17 mouse cellular contexts compared by ENCODE assay signal in the genomic region with DNA sequence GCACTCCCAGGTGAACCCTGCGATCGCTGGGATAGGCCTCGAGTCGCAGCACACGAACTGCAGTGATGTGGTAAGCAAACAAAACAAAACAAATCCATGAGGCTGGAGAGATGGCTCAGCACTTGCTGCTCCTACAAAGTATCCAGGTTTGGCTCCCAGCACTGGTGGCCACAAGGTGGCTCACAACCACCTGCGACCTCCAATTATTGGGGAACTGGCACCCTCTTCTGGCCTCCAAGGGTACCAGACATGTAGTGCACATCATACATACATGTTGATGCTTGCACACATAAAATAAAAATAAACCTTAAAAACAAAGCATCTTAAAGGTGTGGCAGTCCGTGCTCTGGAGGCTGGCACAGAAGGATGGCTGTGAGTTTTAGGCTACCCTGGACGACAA.
DNase-seq lines count a peak whose midpoint lies in the region; ATAC-seq and TF ChIP-seq lines count a peak whose summit lies in the region.
"Had no signal": no experiment of that assay in that cellular context is flagged by ENCODE, and none has a peak within 500 bp of the region (broad histone marks: within the 10 kb centered on the region; RNA-seq: fewer than 3 reads in every experiment).

No protein-coding gene starts in this region.

- no peak for ATAC-seq in midbrain, postnatal 0 days (ENCODE audit: low FRiP score)
- ATAC-seq in midbrain, embryonic 15.5 days (replicated peaks): no peak
- ATAC-seq in embryonic facial prominence, embryonic 11.5 days (replicated peaks; ENCODE audit: insufficient number of reproducible peaks, low FRiP score, low TSS enrichment, low read depth): no peak
- ATAC-seq: midbrain, embryonic 13.5 days had no signal

- no peaks in the 10 kb centered on the region for H3K36me3 ChIP-seq in midbrain, postnatal 0 days (ENCODE audit: insufficient read depth, low read length)
- H3K36me3 ChIP-seq in midbrain, embryonic 15.5 days (replicated peaks): no peaks in the 10 kb centered on the region
- H3K36me3 ChIP-seq in embryonic facial prominence, embryonic 11.5 days (replicated peaks; ENCODE audit: control insufficient read depth, insufficient read depth, low read depth, low read length): no peaks in the 10 kb centered on the region
- H3K36me3 ChIP-seq: embryonic facial prominence, embryonic 13.5 days; limb, embryonic 15.5 days; midbrain, embryonic 13.5 days had no signal

- TF ChIP-seq CTCF in cerebellum, adult 2 months (IDR thresholded peaks at IDR 0.05; ENCODE audit: borderline replicate concordance, insufficient read depth, low read depth, low read length): peak; percentile 16; the same call in 1 of the 2 replicates
- TF ChIP-seq CTCF in midbrain, postnatal 0 days (IDR thresholded peaks at IDR 0.05): peak; percentile 64

- no peak for TF ChIP-seq POLR2A in cerebellum, adult 2 months (IDR thresholded peaks at IDR 0.05; ENCODE audit: borderline replicate concordance, insufficient read depth, low read length)

- no peak overlapping the region for H3K4me3 ChIP-seq in cerebellum, adult 2 months (replicated peaks; ENCODE audit: insufficient read depth, low read depth, low read length)
- no peak overlapping the region for H3K4me3 ChIP-seq in midbrain, postnatal 0 days (ENCODE audit: low read depth, low read length)
- H3K4me3 ChIP-seq in midbrain, embryonic 15.5 days: no peak overlapping the region
- no peak overlapping the region for H3K4me3 ChIP-seq in embryonic facial prominence, embryonic 11.5 days (ENCODE audit: low read depth, low read length)
- H3K4me3 ChIP-seq: embryonic facial prominence, embryonic 13.5 days; limb, embryonic 15.5 days; midbrain, embryonic 13.5 days had no signal

- H3K9ac ChIP-seq in midbrain, postnatal 0 days (replicated peaks; ENCODE audit: low read length, poor library complexity, severe bottlenecking): no peak overlapping the region
- H3K9ac ChIP-seq in midbrain, embryonic 15.5 days: no peak overlapping the region
- no peak overlapping the region for H3K9ac ChIP-seq in embryonic facial prominence, embryonic 11.5 days (replicated peaks; ENCODE audit: low read length)
- H3K9ac ChIP-seq: embryonic facial prominence, embryonic 13.5 days; limb, embryonic 15.5 days; midbrain, embryonic 13.5 days had no signal

- no peaks in the 10 kb centered on the region for H3K9me3 ChIP-seq in midbrain, postnatal 0 days (ENCODE audit: low read length)
- H3K9me3 ChIP-seq in midbrain, embryonic 15.5 days: no peaks in the 10 kb centered on the region
- no peaks in the 10 kb centered on the region for H3K9me3 ChIP-seq in embryonic facial prominence, embryonic 11.5 days (replicated peaks; ENCODE audit: control insufficient read depth, low read length)
- H3K9me3 ChIP-seq: embryonic facial prominence, embryonic 13.5 days; limb, embryonic 15.5 days; midbrain, embryonic 13.5 days had no signal

- H3K27ac ChIP-seq in cerebellum, adult 2 months (ENCODE audit: insufficient read depth, low read length): no peak overlapping the region
- H3K27ac ChIP-seq in midbrain, postnatal 0 days (ENCODE audit: low read depth, low read length): no peak overlapping the region
- H3K27ac ChIP-seq in midbrain, embryonic 15.5 days: no peak overlapping the region
- H3K27ac ChIP-seq in embryonic facial prominence, embryonic 11.5 days (replicated peaks; ENCODE audit: low read depth, low read length): no peak overlapping the region
- H3K27ac ChIP-seq: limb, embryonic 15.5 days; midbrain, embryonic 13.5 days had no signal

- no peaks in the 10 kb centered on the region for H3K27me3 ChIP-seq in cerebellum, adult 2 months (ENCODE audit: control insufficient read depth, insufficient read depth, low read length)
- no peaks in the 10 kb centered on the region for H3K27me3 ChIP-seq in midbrain, postnatal 0 days (ENCODE audit: insufficient read depth, low read length)
- H3K27me3 ChIP-seq in midbrain, embryonic 15.5 days (replicated peaks): no peaks in the 10 kb centered on the region
- no peaks in the 10 kb centered on the region for H3K27me3 ChIP-seq in embryonic facial prominence, embryonic 11.5 days (ENCODE audit: control insufficient read depth, insufficient read depth, low read length)
- H3K27me3 ChIP-seq: CH12.LX; embryonic facial prominence, embryonic 13.5 days; limb, embryonic 15.5 days; midbrain, embryonic 13.5 days had no signal

- no peaks in the 10 kb centered on the region for H3K4me1 ChIP-seq in cerebellum, adult 2 months (ENCODE audit: control insufficient read depth, insufficient read depth, low read length)
- no peaks in the 10 kb centered on the region for H3K4me1 ChIP-seq in midbrain, postnatal 0 days (ENCODE audit: insufficient read depth, low read length)
- peaks cover 9% of the 10 kb centered on the region; the same call in 1 of the 2 replicates for H3K4me1 ChIP-seq in midbrain, embryonic 15.5 days
- no peaks in the 10 kb centered on the region; the same call in 1 of the 2 replicates for H3K4me1 ChIP-seq in embryonic facial prominence, embryonic 11.5 days (ENCODE audit: control insufficient read depth, insufficient read depth, low read length)

- WGBS in cerebellum, adult 2 months: 94% methylated on average over 8 of the region's 8 CpGs
- 88% methylated on average over 8 of the region's 8 CpGs for WGBS in midbrain, postnatal 0 days
- 86% methylated on average over 8 of the region's 8 CpGs for WGBS in midbrain, embryonic 15.5 days
- WGBS in embryonic facial prominence, embryonic 11.5 days: 85% methylated on average over 8 of the region's 8 CpGs

- H3K4me2 ChIP-seq in midbrain, postnatal 0 days (ENCODE audit: low read depth, low read length, poor library complexity, severe bottlenecking): no peak overlapping the region
- H3K4me2 ChIP-seq in midbrain, embryonic 15.5 days: no peak overlapping the region
- H3K4me2 ChIP-seq in embryonic facial prominence, embryonic 11.5 days (ENCODE audit: low read depth, low read length): no peak overlapping the region
- H3K4me2 ChIP-seq: embryonic facial prominence, embryonic 13.5 days; heart, embryonic 11.5 days; limb, embryonic 15.5 days; midbrain, embryonic 13.5 days had no signal

- DNase-seq in cerebellum, adult 2 months: no peak
- DNase-seq in cerebellum, adult 11-12 months: no peak
- DNase-seq in kidney, postnatal 4 days: peak; percentile 16 to 39
- DNase-seq in kidney, postnatal 14 days: no peak
- DNase-seq in midbrain, postnatal 0 days (ENCODE audit: low spot score): no peak
- peak; percentile 26 for DNase-seq in embryonic facial prominence, embryonic 11.5 days (ENCODE audit: low spot score)
- no peak for DNase-seq in cerebellum, adult 8-10 months
- DNase-seq: cerebellum, adult 9-11 months; heart, postnatal 4 days; lung, postnatal 4 days; thymus, postnatal 36 days had no signal

Comparison
In these comparisons a context has a peak if more than half of its experiments do, and no peak if none do; other contexts are left out.
1. DNase-seq: peak in kidney, postnatal 4 days (2 of 2) and embryonic facial prominence, embryonic 11.5 days (single experiment); none in cerebellum, adult 2 months (0 of 2), cerebellum, adult 11-12 months (single experiment), kidney, postnatal 14 days (single experiment), midbrain, postnatal 0 days (single experiment) and cerebellum, adult 8-10 months (single experiment).